Mouse (Mus musculus) NIH3T3 (cell line): Measurements from ENCODE around the gene Ptprz1.
"Not testable (repeated sequence)": the region's sequence is repeated elsewhere in the genome, so short reads cannot be mapped to it uniquely, and the experiment has no call there.

Experiments used
- DNase-seq: peaks from one replicate; pipeline ENCODE4 v3.0.0-alpha.2; 2012; ENCODE audit warnings: low read depth

Gene Ptprz1

DNA sequence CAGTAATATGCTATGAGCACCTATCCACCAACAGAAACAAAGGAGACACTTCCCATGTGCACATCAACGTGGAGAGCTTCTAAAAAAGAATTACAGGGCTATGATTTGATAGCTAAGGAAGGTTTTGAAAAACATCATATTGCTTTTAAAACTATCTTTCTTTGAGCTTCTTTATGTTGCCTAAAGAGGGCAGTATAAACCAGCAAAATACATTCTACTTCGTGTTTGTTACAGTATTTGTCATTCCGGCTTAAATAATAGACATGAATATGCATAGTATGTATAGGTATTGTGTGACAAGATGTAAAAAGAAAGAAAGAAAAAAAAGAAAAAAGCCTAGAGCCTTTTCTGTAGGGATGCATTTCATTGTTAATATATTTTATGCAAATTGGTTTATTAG lies 127.8 kb downstream of the Ptprz1 start:
- no peak for DNase-seq

GRCm38 (mm10) chr6:23014988-23015613 lies 139.8 kb downstream of the Ptprz1 start:
- DNase-seq: no peak

- DNase-seq: no peak
Observed at GRCm38 (mm10) chr6:23028251-23028650, 152.9 kb downstream of the Ptprz1 start.

DNA sequence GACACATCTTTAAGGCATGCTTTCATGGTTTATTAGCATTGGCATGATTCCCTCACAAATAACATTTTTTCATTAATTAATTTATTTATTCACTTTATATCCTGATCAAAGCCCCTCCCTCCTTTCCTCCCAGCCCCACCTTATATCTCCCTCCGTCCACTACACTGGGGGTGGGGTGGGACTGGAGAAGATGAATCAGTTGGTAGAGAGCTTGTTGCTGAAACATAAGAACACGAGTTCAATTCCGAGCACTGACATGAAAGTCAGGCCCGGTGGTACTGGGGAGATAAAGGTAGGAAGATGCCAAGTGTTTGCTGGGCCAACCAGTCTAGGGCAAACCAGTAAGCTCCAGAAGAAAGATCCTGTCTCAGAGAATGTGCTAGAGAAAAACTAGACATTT lies 173.5 kb downstream of the Ptprz1 start:
- no peak for DNase-seq

- no peak for DNase-seq
Observed at GRCm38 (mm10) chr6:23055734-23056133, 180.4 kb downstream of the Ptprz1 start.

- DNase-seq: no peak
Observed at GRCm38 (mm10) chr6:23076060-23076459, 200.8 kb downstream of the Ptprz1 start.

DNA sequence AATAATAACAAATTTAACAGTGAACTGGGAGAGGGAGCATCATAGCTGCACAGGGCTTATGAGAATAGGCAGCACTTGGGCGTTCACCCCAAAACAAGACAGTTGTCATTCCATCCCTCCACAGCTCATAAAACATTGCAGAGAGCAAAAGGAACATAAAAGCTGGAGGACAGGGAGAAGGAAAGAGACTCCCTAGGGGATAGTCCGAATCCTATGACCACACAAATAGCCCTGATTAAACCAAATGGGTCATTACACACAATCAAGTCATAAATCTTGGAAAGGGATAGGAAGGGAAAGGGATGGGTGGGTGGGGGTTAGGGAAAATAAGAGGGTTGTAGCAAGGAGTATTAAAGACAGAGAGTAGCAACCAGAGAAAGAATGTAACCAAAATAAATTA lies 203.0 kb downstream of the Ptprz1 start:
- DNase-seq: no peak

- no peak for DNase-seq
Observed at GRCm38 (mm10) chr6:23079991-23080680, 204.8 kb downstream of the Ptprz1 start.

DNA sequence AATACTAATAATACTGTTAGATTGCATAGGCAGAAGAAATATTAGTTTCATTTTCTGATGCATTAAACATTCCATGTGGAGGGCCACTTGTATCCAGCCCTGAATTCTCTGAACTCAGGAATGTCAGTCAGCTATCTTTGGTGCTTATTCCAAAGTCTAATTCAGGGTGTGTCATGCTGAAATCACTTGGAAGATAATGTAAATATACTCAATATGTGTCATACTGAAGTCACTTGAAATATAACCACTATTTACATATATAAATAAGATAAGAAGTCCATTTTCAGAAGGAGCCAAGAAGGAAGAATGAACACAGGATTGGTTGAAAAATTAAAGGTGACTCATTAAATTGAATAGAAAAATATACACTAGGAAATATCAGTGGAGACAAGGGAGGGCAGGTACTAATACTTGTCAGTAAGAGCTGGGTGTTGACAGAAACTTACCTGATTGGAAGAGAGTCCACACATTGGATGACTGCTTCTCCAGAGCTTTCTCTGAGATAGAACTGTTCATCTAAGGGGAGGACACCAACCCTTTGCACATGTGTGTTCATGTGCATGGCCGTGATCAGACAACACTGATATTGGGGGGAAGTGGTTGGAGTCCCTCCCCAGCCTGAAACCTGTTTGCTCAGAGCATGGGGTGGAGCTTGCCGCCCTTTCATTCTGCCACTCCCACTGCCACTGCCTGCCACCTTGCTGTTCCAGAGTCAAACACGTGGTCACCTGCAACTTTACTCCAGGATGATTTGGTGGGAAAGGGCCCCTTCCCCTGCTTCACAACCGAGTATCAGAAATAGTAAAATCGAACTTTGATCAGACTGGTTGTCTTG lies 209.5 kb downstream of the Ptprz1 start:
- DNase-seq: no peak

- DNase-seq: not testable (repeated sequence)
Observed at GRCm38 (mm10) chr6:23089292-23089691, 214.0 kb downstream of the Ptprz1 start.

GRCm38 (mm10) chr6:23090346-23091055 lies 215.2 kb downstream of the Ptprz1 start:
- not testable (repeated sequence) for DNase-seq
